Mouse (Mus musculus) heart, embryonic 10.5 days (tissue): ENCODE measurements at regions not wholly inside any gene's neighbourhood (a gene's known extent, or its start where the extent isn't known, plus 50 kb on each side); places are given as distances from the start of the nearest gene placed in this dataset.

Experiments
- DNase-seq: peaks from one replicate; pipeline ENCODE4 v3.0.0-alpha.2; 2017; ENCODE audit warnings: low spot score
- H3K27ac ChIP-seq: fragments of 300-500 bp; sonication (generic); 2 replicates; pipeline ENCODE4 v1.5.1; 2016; ENCODE audit warnings: mild to moderate bottlenecking
- H3K27me3 ChIP-seq: fragments of 300-500 bp; sonication (generic); 2 replicates; pipeline ENCODE4 v1.6.1; 2016; ENCODE audit warnings: mild to moderate bottlenecking; ENCODE audit not compliant: poor library complexity, insufficient read depth, severe bottlenecking
- H3K36me3 ChIP-seq: fragments of 300-500 bp; sonication (generic); 2 replicates; pipeline ENCODE4 v1.6.1; 2016; ENCODE audit warnings: mild to moderate bottlenecking, moderate library complexity
- H3K4me1 ChIP-seq: fragments of 300-500 bp; sonication (generic); 2 replicates; pipeline ENCODE4 v1.6.1; 2016; ENCODE audit warnings: mild to moderate bottlenecking
- H3K4me3 ChIP-seq: fragments of 300-500 bp; sonication (generic); 2 replicates; pipeline ENCODE4 v1.5.1; 2016; ENCODE audit warnings: mild to moderate bottlenecking, moderate library complexity
- H3K9me3 ChIP-seq: fragments of 300-500 bp; sonication (generic); 2 replicates; pipeline ENCODE4 v1.6.1; 2016; ENCODE audit warnings: mild to moderate bottlenecking, moderate library complexity
- WGBS: fragments of 180-500 bp; shearing (Covaris S2); methylation state at CpG from one replicate; pipeline ENCODE4 v1.1.7; 2016; 5-methylcytosine and 5-hydroxymethylcytosine counted together

GRCm38 (mm10) chr4:124086801-124087200 lies 169.0 kb upstream of the 4930535I16Rik start:
- Histone ChIP-seq H3K27ac (no peak overlapping the region), H3K9me3 (no peaks in the 10 kb centered on the region), H3K4me1 (no peaks in the 10 kb centered on the region), H3K36me3 (no peaks in the 10 kb centered on the region), H3K27me3 (no peaks in the 10 kb centered on the region), H3K4me3 (no peak overlapping the region)
- 89% methylated on average over 7 of the region's 7 CpGs for WGBS
- no peak for DNase-seq

GRCm38 (mm10) chr4:124086254-124086653 lies 168.4 kb upstream of the 4930535I16Rik start:
- DNase-seq = no peak
- no peak overlapping the region for H3K4me3 ChIP-seq
- no peaks in the 10 kb centered on the region for H3K9me3 ChIP-seq
- H3K27me3 ChIP-seq = no peaks in the 10 kb centered on the region
- no peaks in the 10 kb centered on the region for H3K36me3 ChIP-seq
- H3K4me1 ChIP-seq = no peaks in the 10 kb centered on the region
- no peak overlapping the region for H3K27ac ChIP-seq
- WGBS = 79% methylated on average over 7 of the region's 7 CpGs

GRCm38 (mm10) chr4:124079603-124080002 lies 161.8 kb upstream of the 4930535I16Rik start:
- Histone ChIP-seq H3K27ac (no peak overlapping the region), H3K36me3 (no peaks in the 10 kb centered on the region), H3K27me3 (no peaks in the 10 kb centered on the region), H3K9me3 (no peaks in the 10 kb centered on the region), H3K4me3 (no peak overlapping the region), H3K4me1 (no peaks in the 10 kb centered on the region)
- DNase-seq = no peak
- WGBS = 55% methylated on average over 3 of the region's 3 CpGs

- Histone ChIP-seq H3K4me1 (no peaks in the 10 kb centered on the region), H3K36me3 (no peaks in the 10 kb centered on the region), H3K4me3 (no peak overlapping the region), H3K27me3 (no peaks in the 10 kb centered on the region), H3K9me3 (no peaks in the 10 kb centered on the region), H3K27ac (no peak overlapping the region)
- DNase-seq = no peak
- 72% methylated on average over 5 of the region's 5 CpGs for WGBS
Measured at GRCm38 (mm10) chr4:124075551-124075950, 157.7 kb upstream of the 4930535I16Rik start.

- H3K27ac ChIP-seq = no peak overlapping the region
- WGBS = 81% methylated on average over 1 of the region's 1 CpGs
Measured at GRCm38 (mm10) chr4:124073646-124074045, 155.8 kb upstream of the 4930535I16Rik start.

GRCm38 (mm10) chr4:124064601-124065000 lies 146.8 kb upstream of the 4930535I16Rik start:
- Histone ChIP-seq H3K36me3 (no peaks in the 10 kb centered on the region), H3K9me3 (no peaks in the 10 kb centered on the region), H3K27ac (no peak overlapping the region), H3K4me3 (no peak overlapping the region), H3K4me1 (no peaks in the 10 kb centered on the region), H3K27me3 (no peaks in the 10 kb centered on the region)
- 75% methylated on average over 3 of the region's 3 CpGs for WGBS
- DNase-seq = no peak

More at GRCm38 (mm10) chr4:124073646-124074045, 155.8 kb upstream of the 4930535I16Rik start:
- no peaks in the 10 kb centered on the region for H3K4me1 ChIP-seq
- H3K36me3 ChIP-seq = no peaks in the 10 kb centered on the region
- H3K27me3 ChIP-seq = no peaks in the 10 kb centered on the region
- no peaks in the 10 kb centered on the region for H3K9me3 ChIP-seq
- no peak for DNase-seq
- H3K4me3 ChIP-seq = no peak overlapping the region

- 64% methylated on average over 4 of the region's 4 CpGs for WGBS
- no peaks in the 10 kb centered on the region for H3K9me3 ChIP-seq
- no peak overlapping the region for H3K4me3 ChIP-seq
- DNase-seq = no peak
- H3K4me1 ChIP-seq = no peaks in the 10 kb centered on the region
- H3K27ac ChIP-seq = no peak overlapping the region
- H3K27me3 ChIP-seq = no peaks in the 10 kb centered on the region
- no peaks in the 10 kb centered on the region for H3K36me3 ChIP-seq
Measured at GRCm38 (mm10) chr4:124063269-124064100, 145.7 kb upstream of the 4930535I16Rik start.

DNA sequence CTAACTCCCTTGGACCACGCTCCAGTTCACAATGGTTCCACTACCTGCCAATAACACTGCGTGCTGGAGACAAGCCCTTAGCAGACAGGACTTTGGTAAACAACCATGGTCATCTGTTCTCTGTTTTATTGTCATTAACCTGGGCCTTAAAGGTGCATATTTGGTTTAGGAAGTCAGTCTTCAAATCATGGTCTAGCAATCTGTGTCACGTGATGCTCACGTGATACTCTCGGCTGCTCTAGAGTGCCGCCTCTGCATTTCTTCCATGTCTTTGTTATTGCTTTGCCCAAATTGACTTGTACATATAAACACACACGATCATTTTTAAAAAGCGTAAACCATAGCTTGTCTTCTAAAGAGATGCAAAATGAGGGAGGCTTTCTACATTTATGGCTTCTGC lies 139.8 kb upstream of the 4930535I16Rik start:
- Histone ChIP-seq H3K9me3 (no peaks in the 10 kb centered on the region), H3K27me3 (no peaks in the 10 kb centered on the region), H3K4me1 (no peaks in the 10 kb centered on the region), H3K36me3 (no peaks in the 10 kb centered on the region), H3K4me3 (no peak overlapping the region), H3K27ac (no peak overlapping the region)
- 93% methylated on average over 8 of the region's 8 CpGs for WGBS
- no peak for DNase-seq

DNA sequence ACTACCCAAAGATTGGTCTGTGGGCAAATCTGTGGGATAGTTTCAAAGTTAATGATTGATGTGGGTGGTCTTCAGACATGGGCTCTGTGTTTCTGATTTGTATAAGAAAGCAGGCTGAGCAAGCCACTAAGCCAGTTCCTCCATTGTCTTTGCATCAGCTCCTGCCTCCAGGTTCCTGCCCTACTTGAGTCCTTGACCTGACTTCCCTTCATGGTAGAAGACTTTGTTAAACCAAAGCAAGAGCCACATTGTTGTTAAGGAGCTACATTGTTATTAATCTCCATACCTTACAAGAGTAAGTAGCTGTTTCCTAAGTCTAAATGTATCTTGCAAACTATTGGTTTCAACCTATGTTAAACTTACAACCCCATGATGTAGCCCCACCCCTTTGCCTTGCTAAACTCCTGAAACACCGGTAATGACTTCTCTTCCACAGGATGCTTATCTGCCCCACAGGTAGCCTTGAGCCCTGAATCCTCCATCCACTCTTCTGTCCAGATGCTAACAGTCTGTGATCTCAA lies 136.5 kb upstream of the 4930535I16Rik start:
- Histone ChIP-seq H3K9me3 (no peaks in the 10 kb centered on the region), H3K4me1 (no peaks in the 10 kb centered on the region), H3K4me3 (no peak overlapping the region), H3K27me3 (no peaks in the 10 kb centered on the region), H3K36me3 (no peaks in the 10 kb centered on the region), H3K27ac (no peak overlapping the region)
- 62% methylated on average over 1 of the region's 1 CpGs for WGBS
- no peak for DNase-seq

GRCm38 (mm10) chr4:124053340-124054038 lies 135.7 kb upstream of the 4930535I16Rik start:
- no peaks in the 10 kb centered on the region for H3K27me3 ChIP-seq
- H3K4me3 ChIP-seq = no peak overlapping the region
- H3K36me3 ChIP-seq = no peaks in the 10 kb centered on the region
- no peak overlapping the region for H3K27ac ChIP-seq
- DNase-seq = no peak
- H3K9me3 ChIP-seq = no peaks in the 10 kb centered on the region
- 60% methylated on average over 2 of the region's 2 CpGs for WGBS
- H3K4me1 ChIP-seq = no peaks in the 10 kb centered on the region

DNA sequence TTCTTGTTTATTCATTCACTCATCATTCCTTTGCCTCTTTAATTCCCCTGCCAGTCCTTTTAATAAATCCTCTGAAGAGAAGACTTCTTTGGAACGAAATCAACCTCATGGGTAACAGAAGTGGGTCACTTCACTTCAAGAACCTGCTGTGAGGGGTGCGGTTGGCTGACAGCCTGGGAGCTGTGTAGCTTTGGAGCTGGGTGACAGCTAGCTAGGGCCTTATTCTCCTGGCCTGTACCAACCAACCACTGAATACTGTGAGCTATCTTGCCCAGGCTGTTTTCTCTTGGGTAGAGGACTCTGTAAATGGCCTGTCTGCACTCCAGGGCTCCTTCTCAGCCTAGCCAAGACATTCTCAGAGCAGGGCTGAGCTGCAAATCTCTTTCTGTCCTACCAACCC lies 134.6 kb upstream of the 4930535I16Rik start:
- H3K4me1 ChIP-seq = no peaks in the 10 kb centered on the region
- H3K4me3 ChIP-seq = no peak overlapping the region
- DNase-seq = no peak
- no peak overlapping the region for H3K27ac ChIP-seq
- 76% methylated on average over 2 of the region's 2 CpGs for WGBS
- no peaks in the 10 kb centered on the region for H3K27me3 ChIP-seq
- H3K36me3 ChIP-seq = no peaks in the 10 kb centered on the region
- no peaks in the 10 kb centered on the region for H3K9me3 ChIP-seq

GRCm38 (mm10) chr4:124048348-124048831 lies 130.6 kb upstream of the 4930535I16Rik start:
- H3K27me3 ChIP-seq = no peaks in the 10 kb centered on the region
- H3K27ac ChIP-seq = no peak overlapping the region
- H3K4me1 ChIP-seq = no peaks in the 10 kb centered on the region
- no peak for DNase-seq
- H3K4me3 ChIP-seq = no peak overlapping the region
- no peaks in the 10 kb centered on the region for H3K36me3 ChIP-seq
- no peaks in the 10 kb centered on the region for H3K9me3 ChIP-seq
- 64% methylated on average over 12 of the region's 12 CpGs for WGBS

DNA sequence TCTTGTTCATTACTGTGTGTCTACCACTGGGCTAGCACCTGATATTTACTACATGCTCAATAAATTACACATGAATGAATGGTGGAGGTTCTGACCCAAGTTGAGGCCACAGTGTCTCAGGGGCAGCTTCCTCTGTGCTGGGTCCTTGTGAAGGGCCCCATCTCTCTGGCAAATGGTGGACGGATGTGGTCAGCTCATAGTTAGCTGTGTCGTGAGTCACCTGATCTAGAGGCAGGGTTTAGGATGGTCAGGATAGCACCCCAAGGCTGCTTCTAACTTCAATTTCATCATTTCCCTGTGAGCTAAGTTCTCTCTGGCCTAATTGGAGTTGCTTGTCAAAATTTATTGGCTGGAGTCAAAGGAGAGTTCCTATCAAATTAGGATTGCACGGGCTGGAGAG lies 130.1 kb upstream of the 4930535I16Rik start:
- H3K9me3 ChIP-seq = no peaks in the 10 kb centered on the region
- no peaks in the 10 kb centered on the region for H3K27me3 ChIP-seq
- DNase-seq = no peak
- H3K36me3 ChIP-seq = no peaks in the 10 kb centered on the region
- 82% methylated on average over 3 of the region's 3 CpGs for WGBS
- no peaks in the 10 kb centered on the region for H3K4me1 ChIP-seq
- H3K27ac ChIP-seq = no peak overlapping the region
- H3K4me3 ChIP-seq = no peak overlapping the region
